Mouse (Mus musculus) heart, adult 11 months (tissue): Measurements from ENCODE around the gene Unc93a.
"Not testable (repeated sequence)": the region's sequence is repeated elsewhere in the genome, so short reads cannot be mapped to it uniquely, and the experiment has no call there.

Experiments used
- DNase-seq: peaks from one replicate; pipeline ENCODE4 v3.0.0; 2022

Gene Unc93a

DNA sequence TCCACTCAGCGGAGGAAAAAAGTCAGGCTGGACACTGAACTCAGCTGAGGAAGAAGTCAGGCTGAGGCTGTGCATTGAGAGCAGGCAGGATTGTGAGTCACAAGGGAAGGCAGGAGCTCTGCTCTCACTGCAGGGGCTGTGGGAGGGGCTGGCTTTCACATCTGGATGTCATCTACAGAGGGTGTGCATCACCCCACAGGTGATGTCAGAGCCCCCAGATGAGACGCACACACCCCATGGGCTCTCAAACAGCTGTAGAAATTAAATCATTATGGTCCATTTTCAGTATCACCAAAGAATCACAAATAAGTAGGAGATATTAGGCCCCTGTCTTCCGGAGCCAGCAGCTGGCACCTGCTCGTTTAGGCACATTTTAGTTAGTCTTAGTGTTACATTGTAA lies at the start of gene Unc93a:
Unc93a (minus strand) TSS at position 101 of the 400 bp plus-strand sequence.
- not testable (repeated sequence) for DNase-seq

DNA sequence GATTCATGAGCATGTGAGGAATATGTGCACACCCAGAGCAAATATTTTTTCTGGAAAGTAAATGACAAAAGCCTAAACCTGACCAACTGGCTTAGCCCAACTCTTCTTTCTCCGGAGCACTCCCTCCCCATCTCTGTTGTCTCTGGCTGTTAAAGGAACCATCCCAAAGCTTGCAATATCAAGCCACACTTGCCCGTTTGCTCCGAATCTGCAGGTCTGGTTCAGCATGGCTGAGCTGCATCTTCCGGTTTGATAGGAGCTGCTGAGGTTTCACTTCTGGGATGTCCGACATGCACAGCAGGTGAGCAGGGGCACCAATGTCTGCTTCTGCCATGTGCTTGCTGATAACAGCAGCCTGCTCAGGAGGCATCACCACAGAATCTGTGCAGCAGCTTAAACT lies 48.9 kb upstream of the Unc93a start:
- peak; percentile 84 for DNase-seq

DNA sequence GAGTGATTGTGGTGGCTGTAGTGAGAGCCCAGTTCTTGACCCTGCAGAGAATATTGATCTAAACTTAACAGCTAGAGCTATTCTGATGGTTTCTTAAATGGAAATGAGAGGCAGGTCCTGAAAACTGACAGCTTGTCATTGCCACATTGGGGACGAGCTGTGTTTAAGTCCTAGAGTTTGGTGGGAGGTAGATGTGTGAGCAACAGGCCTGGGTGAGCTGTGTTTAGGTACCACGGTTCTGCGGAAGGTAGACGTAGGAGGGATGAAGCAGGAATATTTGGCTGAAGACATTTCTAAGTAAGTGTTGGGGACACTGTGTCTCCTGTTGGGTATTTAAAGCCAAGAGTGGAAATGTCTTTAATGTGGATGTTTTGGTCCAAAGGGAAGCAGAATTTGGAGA lies 47.4 kb upstream of the Unc93a start:
- peak; percentile 83 for DNase-seq

DNA sequence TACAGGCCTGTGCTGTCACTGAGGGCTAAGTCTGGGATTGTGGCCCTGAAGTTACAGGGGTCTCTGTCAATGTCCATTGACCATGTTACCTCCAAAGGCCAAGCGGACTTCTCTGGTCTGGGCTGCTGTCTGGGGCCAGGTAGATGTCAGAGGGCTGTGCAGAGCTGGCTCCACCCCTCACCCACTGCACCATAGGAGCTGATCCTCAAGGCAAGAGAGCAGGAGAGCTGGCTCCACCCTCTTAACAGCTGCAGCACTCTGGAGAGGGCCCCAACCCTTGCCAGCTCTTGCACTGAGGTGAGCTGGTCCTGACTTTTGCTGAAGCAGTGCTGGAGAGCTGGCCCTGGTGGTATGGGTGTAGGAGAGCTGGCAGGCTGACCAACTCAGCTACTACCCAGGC lies 46.2 kb upstream of the Unc93a start:
- peak; percentile 89 for DNase-seq

DNA sequence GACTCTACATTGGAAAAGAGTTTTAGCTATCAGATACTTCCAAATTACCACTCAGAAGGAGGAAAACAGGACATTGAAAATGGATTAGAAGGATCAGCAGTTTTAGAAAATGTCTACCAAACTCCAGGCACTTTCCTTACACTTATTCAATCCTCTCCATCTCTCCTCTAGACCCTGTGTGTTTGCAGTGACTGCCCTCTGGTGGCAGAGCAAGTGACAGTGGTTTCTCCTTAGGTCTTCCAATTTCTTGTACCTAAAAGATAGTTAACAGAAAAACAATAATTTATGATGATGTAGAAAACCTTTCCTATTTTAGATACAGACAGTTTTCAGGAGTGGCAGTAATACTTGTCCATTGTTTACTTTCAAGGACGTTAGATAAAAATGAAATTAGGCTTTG lies 44.0 kb upstream of the Unc93a start:
- not testable (repeated sequence) for DNase-seq

DNA sequence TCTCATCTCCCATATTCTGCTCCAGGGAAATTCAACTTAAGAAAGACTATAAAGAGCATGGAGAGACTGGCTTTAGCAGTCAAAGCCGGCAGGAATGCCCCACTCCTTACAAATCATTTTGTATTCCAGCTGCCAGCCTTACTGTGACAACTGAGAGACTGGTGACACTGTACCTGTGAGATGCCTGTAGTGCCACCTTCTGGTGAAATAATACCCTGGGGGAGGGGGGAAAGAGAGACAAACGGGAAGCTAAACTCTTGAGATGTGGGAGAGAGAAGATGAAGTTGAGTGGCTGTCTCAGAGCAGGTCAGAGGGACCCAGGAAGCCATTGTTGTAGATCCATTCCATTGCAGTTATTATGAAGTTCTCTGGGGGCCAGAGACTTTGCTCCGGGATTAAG lies 42.4 kb upstream of the Unc93a start:
- peak; percentile 79 for DNase-seq

DNA sequence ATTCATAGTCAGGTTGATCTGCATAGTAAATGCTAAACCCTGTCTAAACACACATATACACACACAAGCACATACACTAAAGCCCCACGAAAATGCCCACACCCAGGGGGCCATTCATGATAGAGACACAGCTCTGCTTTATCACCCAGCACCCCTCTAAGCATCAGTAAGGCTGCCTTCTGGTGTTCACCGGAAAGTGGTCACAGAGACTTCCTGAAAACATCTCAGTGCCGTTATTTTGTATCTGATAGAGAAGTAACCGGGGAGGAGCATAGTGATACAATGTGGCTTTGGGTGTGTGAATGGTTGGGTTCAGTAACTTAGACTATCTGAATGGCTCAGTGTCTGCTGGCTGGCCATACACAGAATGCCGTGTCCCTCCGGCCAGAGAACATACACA lies 42.0 kb upstream of the Unc93a start:
- DNase-seq: peak; percentile 27

DNA sequence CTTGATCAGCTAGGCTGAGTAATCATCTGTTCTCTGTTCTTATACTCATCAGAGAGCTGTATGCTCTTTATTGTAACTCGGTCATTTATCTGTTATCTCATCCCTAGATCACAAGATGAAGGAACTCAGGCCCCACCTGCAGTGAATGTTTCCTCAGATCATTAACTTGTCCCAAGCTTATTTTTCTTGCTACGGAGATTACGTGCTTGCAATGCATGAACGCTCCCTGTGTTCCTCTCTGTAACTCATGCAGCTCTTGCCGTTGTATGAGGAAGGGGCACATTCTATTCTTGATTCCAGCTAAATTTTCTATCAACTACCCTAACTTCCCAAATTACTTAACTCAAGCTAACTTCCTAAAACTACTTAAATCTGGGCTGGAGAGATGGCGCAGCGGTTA lies 14.5 kb upstream of the Unc93a start:
- peak; percentile 55 for DNase-seq

DNA sequence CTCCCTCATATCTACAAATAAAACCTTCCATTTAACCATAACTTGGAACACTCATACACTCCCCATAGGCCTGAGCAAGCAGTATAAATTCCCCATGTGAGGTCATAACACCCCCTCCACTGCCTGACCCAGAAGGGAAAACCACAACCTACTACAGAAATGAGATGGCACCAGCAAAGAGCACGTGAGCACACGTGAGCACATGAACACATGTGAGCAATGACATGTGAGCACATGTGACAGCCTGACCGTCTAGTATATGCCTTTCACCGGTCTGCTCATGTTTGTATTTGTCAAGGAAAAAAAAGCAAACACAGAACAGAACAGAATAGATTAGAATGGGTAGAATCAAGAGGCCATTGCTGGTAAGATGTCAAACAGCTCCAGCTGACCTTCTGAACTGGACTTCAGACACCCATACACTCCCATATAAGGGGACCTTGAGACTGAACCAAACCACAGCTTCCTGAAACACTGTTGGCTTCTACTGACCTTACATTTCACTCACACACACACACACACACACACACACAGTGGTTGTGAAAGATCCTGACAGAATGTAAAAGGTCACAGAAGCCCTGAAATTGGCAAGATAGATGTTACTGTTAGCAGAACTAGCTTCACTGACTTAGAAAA lies 13.1 kb upstream of the Unc93a start:
- peak; percentile 78 for DNase-seq

DNA sequence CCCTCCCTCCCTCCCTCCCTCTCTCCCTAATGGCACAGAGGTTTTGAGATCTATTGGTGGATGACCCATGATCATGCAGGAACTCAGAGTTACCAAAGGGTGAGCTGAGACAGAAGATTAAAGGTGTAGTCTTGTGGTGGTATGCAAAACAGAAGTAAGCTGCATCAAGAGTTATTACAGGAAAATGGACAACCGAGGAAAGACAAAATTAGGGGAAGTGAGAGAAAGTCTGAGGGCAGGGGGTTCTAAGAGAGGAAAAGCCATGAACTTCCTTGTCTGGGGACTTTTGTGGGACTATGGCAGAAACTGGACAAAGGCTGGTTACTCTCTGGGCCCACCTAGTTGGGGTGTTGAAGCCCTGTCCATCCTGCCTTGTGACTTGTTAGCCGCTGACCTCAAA lies 11.1 kb upstream of the Unc93a start:
- DNase-seq: not testable (repeated sequence)

DNA sequence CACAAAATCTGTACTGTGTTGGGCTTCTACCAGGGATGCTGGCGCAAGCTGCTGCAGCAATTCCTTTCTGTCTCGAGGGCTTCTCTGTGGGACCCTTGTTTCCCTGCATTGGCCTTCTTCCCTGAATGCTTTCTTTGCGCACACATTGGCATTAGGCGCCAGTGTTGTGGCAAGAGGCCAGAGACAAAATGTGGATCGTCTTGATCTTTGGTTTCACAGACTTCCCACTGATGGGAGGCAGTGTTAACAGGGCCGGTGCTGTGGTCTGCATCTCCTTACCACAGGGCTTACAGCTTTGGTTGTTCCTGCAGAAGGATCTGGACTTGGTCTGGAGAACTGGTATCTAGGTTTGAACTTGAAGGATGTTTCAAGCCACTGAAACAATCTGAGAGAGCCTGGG lies 3.7 kb upstream of the Unc93a start:
- DNase-seq: peak; percentile 67

DNA sequence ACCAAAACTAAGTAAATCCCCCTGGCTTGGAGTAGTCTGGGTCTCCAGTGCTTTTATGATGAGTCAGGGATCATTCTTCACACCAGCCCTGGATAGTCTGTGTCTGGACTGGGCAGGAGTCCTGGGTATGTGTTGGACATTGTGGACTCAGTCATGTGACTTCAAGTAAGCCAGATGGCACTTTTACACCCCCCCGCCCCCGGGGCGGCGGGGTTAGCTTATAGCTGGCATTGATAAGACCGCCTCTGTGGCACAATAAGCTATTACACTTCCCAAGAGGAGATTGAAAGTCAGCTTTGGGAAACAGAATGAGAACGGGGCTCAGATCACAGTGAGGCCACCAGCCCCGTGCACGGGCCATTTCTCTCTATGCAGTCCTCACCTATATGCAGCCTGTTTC lies 742 bp upstream of the Unc93a start:
- DNase-seq: peak; percentile 61

DNA sequence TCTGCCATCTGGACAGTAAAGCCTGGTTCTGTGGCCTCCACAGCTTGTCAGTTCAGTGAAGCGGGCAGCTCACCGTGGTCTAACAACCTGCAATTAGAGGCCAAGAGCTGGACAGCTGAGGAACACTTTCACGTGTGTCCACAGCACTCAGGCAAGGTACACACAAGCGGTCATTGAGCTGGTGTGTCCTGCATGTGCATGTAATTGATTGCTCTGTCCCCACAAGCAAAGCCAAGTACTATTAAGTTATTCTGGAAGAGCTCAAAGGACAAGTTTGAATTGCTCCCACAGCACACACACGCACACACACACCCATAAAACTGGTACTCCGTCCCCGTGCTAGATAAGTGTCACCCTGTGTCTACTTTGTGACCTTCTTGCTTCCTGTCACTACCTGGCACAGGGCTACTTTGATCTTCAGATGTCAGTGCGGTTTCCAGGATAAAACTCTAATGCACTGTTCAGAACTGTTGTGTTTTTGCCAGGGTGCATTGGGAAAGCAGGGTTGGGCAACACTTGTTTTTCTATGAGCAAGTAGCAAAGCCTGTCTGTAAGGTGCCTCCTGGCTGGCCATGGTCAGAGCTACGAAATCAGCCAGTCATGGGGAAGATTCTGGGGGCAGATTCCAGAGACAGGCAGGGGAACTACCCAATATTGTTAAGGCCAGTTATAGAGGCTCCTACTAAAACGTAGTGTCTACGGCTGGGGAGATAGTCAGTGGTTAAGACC lies 1.7 kb downstream of the Unc93a start:
- not testable (repeated sequence) for DNase-seq

DNA sequence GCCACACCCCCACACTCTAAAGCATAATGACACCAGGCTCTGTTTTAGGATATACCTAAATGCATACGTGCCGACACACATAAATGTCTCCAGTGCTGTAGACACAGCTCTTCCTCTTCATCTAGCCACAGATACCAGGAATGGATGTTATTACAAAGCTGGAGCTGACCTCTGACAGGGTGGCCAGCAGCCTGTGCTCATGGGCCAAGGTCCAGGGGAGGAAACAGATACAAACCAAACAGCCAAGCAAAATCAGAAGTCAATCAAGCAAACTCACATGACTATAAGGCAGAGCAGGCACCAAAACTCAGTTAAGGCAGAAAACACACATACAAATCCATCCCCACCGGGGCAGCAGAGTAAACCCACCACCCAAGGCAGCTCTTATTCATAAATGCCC lies 2.3 kb downstream of the Unc93a start:
- DNase-seq: not testable (repeated sequence)

DNA sequence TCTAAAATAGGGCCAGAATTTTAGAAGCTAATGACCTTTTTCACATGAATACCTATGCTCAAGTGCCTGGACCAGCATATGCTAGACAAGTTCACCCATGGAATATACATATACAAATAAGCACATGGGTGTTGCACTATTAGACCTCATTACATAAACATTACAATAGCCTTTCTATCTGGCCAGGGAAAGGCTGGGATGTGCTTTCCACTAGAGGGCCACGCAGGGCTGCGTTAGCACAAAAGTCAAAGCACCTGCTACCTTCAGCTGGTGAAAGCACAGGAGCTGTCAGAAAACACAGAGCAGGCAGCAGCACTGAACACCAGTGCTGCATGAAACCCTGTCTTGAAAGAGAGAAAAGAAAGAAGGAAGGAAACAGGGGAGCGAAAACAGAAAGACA lies 7.4 kb downstream of the Unc93a start:
- peak; percentile 33 for DNase-seq

DNA sequence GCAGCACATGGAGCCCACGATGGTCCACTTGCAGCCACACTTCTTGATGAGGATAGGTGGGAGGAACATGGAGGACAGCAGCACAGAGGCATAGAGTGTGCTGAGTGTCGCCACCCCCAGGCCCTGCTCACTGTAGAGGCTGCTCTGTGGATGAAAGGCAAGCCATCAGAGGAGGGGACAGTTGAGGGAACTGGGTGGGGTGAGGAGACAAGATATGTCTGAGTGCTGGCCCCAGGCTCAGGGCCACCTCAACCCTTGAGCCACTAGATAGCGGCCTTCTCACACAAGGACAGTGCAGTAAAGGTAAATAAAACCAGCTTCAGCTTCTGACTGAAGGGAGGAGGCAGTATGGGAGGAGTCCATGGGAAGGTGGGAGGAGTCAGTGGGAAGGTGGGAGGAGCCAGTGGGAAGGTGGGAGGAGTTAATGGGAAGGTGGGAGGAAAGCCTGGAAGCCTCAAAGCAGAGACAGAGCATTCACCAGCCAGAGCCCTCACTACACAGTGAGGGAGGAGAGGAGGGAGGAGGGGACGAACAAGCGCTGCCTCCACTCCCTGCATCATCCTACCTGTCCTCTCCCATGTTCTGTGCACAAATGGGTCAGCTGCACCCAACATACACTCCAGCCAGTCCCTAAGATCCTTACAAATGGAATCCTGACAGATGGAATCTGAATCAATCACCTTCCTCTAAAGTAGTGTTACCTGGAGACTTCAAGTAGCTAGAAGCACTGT lies 8.1 kb downstream of the Unc93a start:
- DNase-seq: peak; percentile 43

DNA sequence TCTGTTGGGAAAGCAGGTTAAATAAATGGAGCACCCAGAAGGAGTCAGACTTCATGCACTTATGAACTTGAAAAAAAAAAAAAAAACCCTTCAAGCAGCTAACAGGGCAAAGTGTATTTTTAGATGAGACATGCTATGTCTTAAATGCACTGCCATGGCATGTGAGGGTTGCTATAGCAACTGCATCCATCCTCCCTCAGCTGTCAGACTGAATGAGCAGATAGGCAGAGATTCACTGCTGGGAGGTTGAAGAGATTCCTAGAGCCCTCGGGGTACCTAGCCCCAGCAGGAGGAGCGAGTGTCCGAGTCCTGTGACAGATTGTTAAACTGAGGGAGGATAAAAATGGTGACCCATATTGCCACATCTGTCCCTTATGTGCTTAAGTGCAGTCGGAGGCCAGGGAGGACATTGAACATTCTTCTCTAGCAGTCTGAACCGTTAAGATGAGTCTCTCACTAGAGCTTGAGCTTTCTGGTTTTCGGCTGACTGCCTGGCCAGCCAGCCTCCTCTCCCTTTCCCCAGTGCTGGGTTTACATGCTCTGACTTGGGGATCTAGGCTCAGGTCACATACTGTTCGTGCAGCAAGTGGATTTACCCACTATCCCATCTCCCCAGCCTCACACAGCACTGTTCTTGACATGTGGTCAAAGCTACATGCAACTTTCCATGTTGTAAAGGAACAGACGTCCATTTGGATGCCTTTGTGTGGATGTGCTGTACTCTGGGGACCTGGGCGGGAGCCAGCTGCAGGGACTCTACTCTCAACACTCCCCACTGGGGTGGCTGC lies 18.9 kb downstream of the Unc93a start:
- not testable (repeated sequence) for DNase-seq

DNA sequence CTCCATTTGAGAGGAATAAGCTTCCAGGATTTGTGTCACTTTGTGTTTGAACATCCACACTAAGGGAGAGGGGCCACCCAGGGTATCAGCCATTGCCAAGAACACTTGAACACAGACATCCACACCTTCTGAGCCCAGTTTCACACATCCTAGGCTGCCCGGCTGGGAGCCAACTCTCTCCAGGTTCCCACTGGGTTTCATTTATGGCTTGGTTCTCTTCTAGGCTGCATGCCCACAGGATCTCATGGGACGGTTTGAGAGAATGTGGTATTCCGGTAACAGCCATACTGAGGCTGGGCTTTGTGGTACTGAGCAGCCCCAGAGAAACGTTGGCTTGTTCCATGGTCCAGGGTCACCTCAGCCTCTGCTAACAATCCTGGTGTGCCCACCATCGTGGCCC lies 25.0 kb downstream of the Unc93a start:
- peak; percentile 96 for DNase-seq

DNA sequence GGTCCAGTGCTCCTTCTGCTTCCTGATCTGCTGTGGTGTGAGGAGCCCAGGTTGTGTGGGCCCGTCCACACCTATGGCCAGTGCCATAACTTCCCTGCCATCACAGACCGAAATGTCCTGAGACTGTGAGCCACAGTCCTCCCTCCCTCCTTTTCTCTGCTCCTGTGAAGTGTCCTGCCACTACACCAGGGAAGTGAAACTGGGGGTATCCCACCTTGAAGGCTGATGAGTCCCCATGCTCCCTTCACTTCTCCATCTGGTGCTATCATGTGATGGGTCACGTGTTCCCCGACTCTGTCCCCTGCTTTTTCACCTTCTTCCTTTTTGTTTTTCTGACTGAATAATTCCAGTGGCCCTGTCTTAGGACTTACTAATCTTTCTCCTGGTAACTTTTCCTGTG lies 38.6 kb downstream of the Unc93a start:
- DNase-seq: not testable (repeated sequence)

DNA sequence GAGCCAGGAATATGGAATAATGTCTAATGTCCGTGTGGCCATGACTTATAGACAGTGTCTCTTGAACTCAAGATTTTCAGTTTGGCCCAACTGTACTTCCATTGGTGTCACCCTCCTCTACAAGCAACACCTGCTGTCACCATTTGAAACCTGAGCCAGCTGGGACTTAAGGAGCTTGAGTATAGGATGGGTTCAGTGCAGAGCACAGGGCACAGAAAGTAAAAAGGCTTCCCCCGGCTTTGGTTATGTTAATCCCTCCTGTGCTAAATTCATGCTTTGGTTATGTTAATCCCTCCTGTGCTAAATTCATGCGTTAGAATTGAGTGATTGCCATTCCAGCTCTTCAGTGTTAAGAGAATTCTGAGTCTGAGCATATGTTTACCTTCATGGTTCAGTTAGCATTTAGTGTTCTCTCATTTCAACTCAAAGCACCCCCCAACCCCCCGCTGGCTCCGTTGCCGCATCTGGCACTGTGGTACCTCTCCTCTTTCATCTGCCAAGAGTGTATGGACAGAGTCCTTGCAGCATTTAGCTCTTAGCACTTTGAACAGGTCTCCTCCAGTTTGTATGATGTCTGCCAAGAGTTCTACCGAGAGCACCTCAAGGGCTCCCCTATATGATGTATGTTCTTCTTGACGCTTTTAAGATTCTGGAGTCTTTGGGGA lies 39.4 kb downstream of the Unc93a start:
- DNase-seq: not testable (repeated sequence)

DNA sequence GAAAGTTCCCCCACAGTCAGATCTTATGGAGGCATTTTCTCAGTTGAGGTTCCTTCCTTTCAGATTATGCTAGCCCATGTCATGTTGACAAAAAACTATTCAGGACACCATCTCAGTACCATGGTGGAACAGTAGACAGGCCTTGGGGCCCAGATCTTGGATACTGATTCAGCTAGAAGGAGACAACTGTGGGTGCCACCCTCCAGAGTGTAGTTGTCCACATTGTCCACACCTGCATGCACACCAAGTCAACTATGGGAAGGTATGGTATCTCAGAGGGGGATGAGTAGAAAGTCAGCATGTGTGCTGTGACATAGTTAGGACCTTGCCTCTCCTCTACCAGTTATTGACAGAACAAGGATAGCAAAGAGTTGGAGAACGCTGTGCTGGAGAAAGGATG lies 40.1 kb downstream of the Unc93a start:
- DNase-seq: not testable (repeated sequence)

DNA sequence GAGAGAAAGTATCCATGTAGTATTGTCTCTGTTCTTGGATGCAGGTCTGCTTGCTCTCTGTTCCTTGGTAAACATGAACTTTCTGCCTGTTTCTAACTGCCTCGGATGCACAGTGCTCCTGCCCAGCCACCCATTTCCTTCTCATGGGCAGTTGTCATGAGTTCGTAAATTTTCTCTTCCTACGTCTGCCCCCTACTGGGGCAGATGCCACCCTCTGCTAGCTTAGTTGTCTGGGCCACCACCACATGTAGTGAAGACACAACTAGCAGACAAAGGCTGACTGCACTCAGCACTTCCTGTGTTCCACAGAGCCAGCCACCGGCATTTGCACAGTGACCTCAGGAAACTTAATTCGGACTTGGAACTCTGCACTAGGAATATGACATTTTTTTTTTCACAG lies 62.4 kb downstream of the Unc93a start:
- not testable (repeated sequence) for DNase-seq
